Mouse (Mus musculus): Measurements from ENCODE around the gene Hadh.

The Hadh gene

GRCm38 (mm10) chr3:131271559-131272373 is at the start of gene Hadh:
Gene Hadh, minus strand, starts transcription at chr3:131272101.
- peak; percentile 30 for DNase-seq (ENCODE audit: low read depth, low spot score)

GRCm38 (mm10) chr3:131320184-131320583 is 48.3 kb upstream of the Hadh start:
- no peak for DNase-seq (ENCODE audit: low read depth, low spot score)

GRCm38 (mm10) chr3:131318211-131318610 is 46.3 kb upstream of the Hadh start:
- DNase-seq (ENCODE audit: low read depth, low spot score): no peak

- no peak for DNase-seq (ENCODE audit: low read depth, low spot score)
Observed at GRCm38 (mm10) chr3:131317126-131317525, 45.2 kb upstream of the Hadh start.

GRCm38 (mm10) chr3:131315957-131316510 is 44.1 kb upstream of the Hadh start:
- no peak for DNase-seq (ENCODE audit: low read depth, low spot score)

- DNase-seq (ENCODE audit: low read depth, low spot score): no peak
Observed at GRCm38 (mm10) chr3:131312340-131312739, 40.4 kb upstream of the Hadh start.

GRCm38 (mm10) chr3:131310572-131310971 is 38.7 kb upstream of the Hadh start:
- DNase-seq (ENCODE audit: low read depth, low spot score): no peak

GRCm38 (mm10) chr3:131307811-131308210 is 35.9 kb upstream of the Hadh start:
- DNase-seq (ENCODE audit: low read depth, low spot score): no peak

- no peak for DNase-seq (ENCODE audit: low read depth, low spot score)
Observed at GRCm38 (mm10) chr3:131306255-131306654, 34.4 kb upstream of the Hadh start.

GRCm38 (mm10) chr3:131303320-131303714 is 31.4 kb upstream of the Hadh start:
- no peak for DNase-seq (ENCODE audit: low read depth, low spot score)

GRCm38 (mm10) chr3:131302452-131303319 is 30.8 kb upstream of the Hadh start, which contains the start of gene Cyp2u1:
Gene Cyp2u1, minus strand, starts transcription at chr3:131303227.
- no peak for DNase-seq (ENCODE audit: low read depth, low spot score)

GRCm38 (mm10) chr3:131299908-131300307 is 28.0 kb upstream of the Hadh start:
- DNase-seq (ENCODE audit: low read depth, low spot score): no peak

- no peak for DNase-seq (ENCODE audit: low read depth, low spot score)
Observed at GRCm38 (mm10) chr3:131299078-131299477, 27.2 kb upstream of the Hadh start.

GRCm38 (mm10) chr3:131296893-131297292 is 25.0 kb upstream of the Hadh start:
- DNase-seq (ENCODE audit: low read depth, low spot score): no peak

- DNase-seq (ENCODE audit: low read depth, low spot score): no peak
Observed at GRCm38 (mm10) chr3:131295513-131296200, 23.8 kb upstream of the Hadh start.

- DNase-seq (ENCODE audit: low read depth, low spot score): no peak
Observed at GRCm38 (mm10) chr3:131294503-131294902, 22.6 kb upstream of the Hadh start.

GRCm38 (mm10) chr3:131292959-131293358 is 21.1 kb upstream of the Hadh start:
- DNase-seq (ENCODE audit: low read depth, low spot score): no peak

- DNase-seq (ENCODE audit: low read depth, low spot score): no peak
Observed at GRCm38 (mm10) chr3:131292349-131292748, 20.4 kb upstream of the Hadh start.

- no peak for DNase-seq (ENCODE audit: low read depth, low spot score)
Observed at GRCm38 (mm10) chr3:131291890-131292289, 20.0 kb upstream of the Hadh start.

GRCm38 (mm10) chr3:131274151-131274550 is 2.2 kb upstream of the Hadh start:
- DNase-seq (ENCODE audit: low read depth, low spot score): no peak

- no peak for DNase-seq (ENCODE audit: low read depth, low spot score)
Observed at GRCm38 (mm10) chr3:131272374-131273100, 636 bp upstream of the Hadh start.

Measured in c-Kit-negative CD71-positive TER-119-positive erythroid progenitor cells, embryonic 14.5 days (primary cell).